In genomic region chr2:132572651-132573050, GRCm38 (mm10) we compare ENCODE assay signal across 28 mouse cellular contexts. TPM values are rescaled to one million over a fixed set of nuclear protein-coding genes. Genes with fewer than 3 reads are reported as not detected.
DNase-seq lines count a peak whose midpoint lies in the region; ATAC-seq and TF ChIP-seq lines count a peak whose summit lies in the region.
"Had no signal": no experiment of that assay in that cellular context is flagged by ENCODE, and none has a peak within 500 bp of the region (broad histone marks: within the 10 kb centered on the region; RNA-seq: fewer than 3 reads in every experiment).

No protein-coding gene starts in this region.

- peak overlapping the region; percentile 99 for H3K4me3 ChIP-seq in erythroblast, embryonic 14.5 days (replicated peaks)
- peak overlapping the region; percentile 11; the same call in 1 of the 2 replicates for H3K4me3 ChIP-seq in layer of hippocampus, adult 2 months
- H3K4me3 ChIP-seq in midbrain, embryonic 11.5 days (ENCODE audit: low read depth, low read length): no peak overlapping the region
- H3K4me3 ChIP-seq in midbrain, embryonic 13.5 days (replicated peaks): no peak overlapping the region
- H3K4me3 ChIP-seq in kidney, embryonic 16.5 days (ENCODE audit: low read length): no peak overlapping the region
- H3K4me3 ChIP-seq: embryonic facial prominence, embryonic 12.5 days; hindbrain, embryonic 10.5 days; hindbrain, embryonic 15.5 days; limb, embryonic 10.5 days; limb, embryonic 15.5 days; lung, embryonic 15.5 days; stomach, embryonic 15.5 days had no signal

- WGBS in midbrain, embryonic 11.5 days: 95% methylated on average over 3 of the region's 3 CpGs
- 97% methylated on average over 3 of the region's 3 CpGs for WGBS in midbrain, embryonic 13.5 days
- 95% methylated on average over 3 of the region's 3 CpGs for WGBS in kidney, embryonic 16.5 days

- DNase-seq in layer of hippocampus, adult 2 months (ENCODE audit: low spot score in 2 of 2): no peak
- no peak for DNase-seq in layer of hippocampus, adult 18-20 months (ENCODE audit: low spot score in 2 of 2)
- peak; percentile 73 for DNase-seq in midbrain, embryonic 11.5 days (ENCODE audit: low spot score, missing footprints)
- DNase-seq: adrenal gland, postnatal 14 days; cerebellum, adult 11 months; cerebellum, adult 9-10 months; cerebellum, postnatal 36 days; embryo, embryonic 11 days; gastrocnemius, postnatal 10 days; kidney, adult 11 months; kidney, postnatal 25 days; midbrain, embryonic 14.5 days; retina, postnatal 1 day; right cerebral cortex, postnatal 14 days had no signal

- H3K27ac ChIP-seq in layer of hippocampus, adult 2 months: peak overlapping the region; percentile 57; the same call in 1 of the 2 replicates
- H3K27ac ChIP-seq in midbrain, embryonic 11.5 days (ENCODE audit: low read depth, low read length): no peak overlapping the region
- no peak overlapping the region for H3K27ac ChIP-seq in midbrain, embryonic 13.5 days
- H3K27ac ChIP-seq in kidney, embryonic 16.5 days (ENCODE audit: low read length): no peak overlapping the region
- H3K27ac ChIP-seq: embryonic facial prominence, embryonic 12.5 days; hindbrain, embryonic 10.5 days; hindbrain, embryonic 15.5 days; limb, embryonic 10.5 days; limb, embryonic 15.5 days; lung, embryonic 15.5 days; stomach, embryonic 15.5 days had no signal

- no peak for ATAC-seq in erythroblast, adult 5-6 weeks (replicated peaks; ENCODE audit: low FRiP score, poor library complexity, severe bottlenecking)
- no peak for ATAC-seq in midbrain, embryonic 11.5 days (ENCODE audit: low FRiP score)
- no peak for ATAC-seq in midbrain, embryonic 13.5 days
- no peak for ATAC-seq in kidney, embryonic 16.5 days (ENCODE audit: low FRiP score, low TSS enrichment)
- ATAC-seq: forebrain, embryonic 16.5 days; inflammation-experienced regulatory T-cells, adult 6 months had no signal

- H3K27me3 ChIP-seq in erythroblast, embryonic 14.5 days (ENCODE audit: control insufficient read depth): no peaks in the 10 kb centered on the region
- H3K27me3 ChIP-seq in midbrain, embryonic 11.5 days (ENCODE audit: control insufficient read depth, insufficient read depth, low read length): no peaks in the 10 kb centered on the region
- H3K27me3 ChIP-seq in midbrain, embryonic 13.5 days: no peaks in the 10 kb centered on the region
- H3K27me3 ChIP-seq in kidney, embryonic 16.5 days (ENCODE audit: insufficient read depth, low read length): no peaks in the 10 kb centered on the region
- H3K27me3 ChIP-seq: embryonic facial prominence, embryonic 12.5 days; hindbrain, embryonic 15.5 days; limb, embryonic 15.5 days; lung, embryonic 15.5 days; stomach, embryonic 15.5 days had no signal

- H3K9me3 ChIP-seq in erythroblast, embryonic 14.5 days (ENCODE audit: control insufficient read depth, low read length): no peaks in the 10 kb centered on the region
- H3K9me3 ChIP-seq in midbrain, embryonic 11.5 days (ENCODE audit: control insufficient read depth, low read length): no peaks in the 10 kb centered on the region
- H3K9me3 ChIP-seq in midbrain, embryonic 13.5 days: no peaks in the 10 kb centered on the region
- no peaks in the 10 kb centered on the region for H3K9me3 ChIP-seq in kidney, embryonic 16.5 days (ENCODE audit: low read length)
- H3K9me3 ChIP-seq: embryonic facial prominence, embryonic 12.5 days; G1E; hindbrain, embryonic 10.5 days; hindbrain, embryonic 15.5 days; limb, embryonic 10.5 days; limb, embryonic 15.5 days; lung, embryonic 15.5 days; stomach, embryonic 15.5 days had no signal

- peaks cover 78% of the 10 kb centered on the region for H3K36me3 ChIP-seq in erythroblast, embryonic 14.5 days (ENCODE audit: control insufficient read depth)
- H3K36me3 ChIP-seq in midbrain, embryonic 11.5 days (ENCODE audit: control insufficient read depth, insufficient read depth, low read length): peaks cover under 1% of the 10 kb centered on the region; the same call in 1 of the 2 replicates
- H3K36me3 ChIP-seq in midbrain, embryonic 13.5 days: peaks cover 33% of the 10 kb centered on the region
- H3K36me3 ChIP-seq in kidney, embryonic 16.5 days (ENCODE audit: insufficient read depth, low read length): peaks cover 18% of the 10 kb centered on the region; the same call in 1 of the 2 replicates
- H3K36me3 ChIP-seq: stomach, embryonic 15.5 days had no signal

- H3K4me2 ChIP-seq in midbrain, embryonic 11.5 days: no peak overlapping the region
- H3K4me2 ChIP-seq in midbrain, embryonic 13.5 days (replicated peaks): no peak overlapping the region
- H3K4me2 ChIP-seq in kidney, embryonic 16.5 days (replicated peaks; ENCODE audit: low read depth, low read length): no peak overlapping the region
- H3K4me2 ChIP-seq: embryonic facial prominence, embryonic 12.5 days; hindbrain, embryonic 15.5 days; limb, embryonic 15.5 days; lung, embryonic 15.5 days; stomach, embryonic 15.5 days had no signal

- H3K9ac ChIP-seq in midbrain, embryonic 11.5 days (ENCODE audit: low read length): no peak overlapping the region
- no peak overlapping the region for H3K9ac ChIP-seq in midbrain, embryonic 13.5 days (replicated peaks)
- no peak overlapping the region for H3K9ac ChIP-seq in kidney, embryonic 16.5 days (replicated peaks; ENCODE audit: low read length)
- H3K9ac ChIP-seq: embryonic facial prominence, embryonic 12.5 days; hindbrain, embryonic 15.5 days; limb, embryonic 15.5 days; lung, embryonic 15.5 days; stomach, embryonic 15.5 days had no signal

- H3K4me1 ChIP-seq in erythroblast, embryonic 14.5 days (ENCODE audit: control insufficient read depth): peaks cover 51% of the 10 kb centered on the region
- peaks cover 9% of the 10 kb centered on the region; the same call in 1 of the 2 replicates for H3K4me1 ChIP-seq in midbrain, embryonic 11.5 days (ENCODE audit: control insufficient read depth, insufficient read depth, low read length)
- H3K4me1 ChIP-seq in midbrain, embryonic 13.5 days (replicated peaks): peaks cover 22% of the 10 kb centered on the region
- H3K4me1 ChIP-seq in kidney, embryonic 16.5 days (ENCODE audit: insufficient read depth, low read length): peaks cover 20% of the 10 kb centered on the region

- no peak for TF ChIP-seq CTCF in layer of hippocampus, adult 2 months (conservative IDR thresholded peaks at IDR 0.05)

RNA-seq across cellular contexts. Expression of gene Gpcpd1, which starts 14.9 kb away (rescaled TPM):
- 7.3 and 9.1 TPM in 2 replicates for polyA plus RNA-seq in erythroblast, embryonic 14.5 days (2012)
- 1,227 and 1,267 TPM in 2 replicates for total RNA-seq in erythroblast, adult 5-6 weeks (2015; ENCODE audit: low replicate concordance)
- total RNA-seq in erythroblast, adult 5-6 weeks (2017; ENCODE audit: low replicate concordance): 1,445 and 1,475 TPM in 2 replicates
- 10 to 100 TPM; 72.3 to 75.6 TPM for total RNA-seq in layer of hippocampus, adult 2 months (2021)
- total RNA-seq in layer of hippocampus, adult 18-20 months (2021): 10 to 100 TPM; 51.8 to 57.3 TPM
- 41.7 and 50.4 TPM in 2 replicates for polyA plus RNA-seq in midbrain, embryonic 11.5 days (2014; fragmentation: Nextera tagmentation; extraction: Ambion mirVana)
- polyA plus RNA-seq in midbrain, embryonic 13.5 days (2015; fragmentation: Nextera tagmentation; extraction: Ambion mirVana): 80.9 and 103 TPM in 2 replicates
- 25.6 and 30.8 TPM in 2 replicates for polyA plus RNA-seq in kidney, embryonic 16.5 days (2015; fragmentation: Nextera tagmentation; extraction: Ambion mirVana)

Comparison
In these comparisons a context has a peak if more than half of its experiments do, and no peak if none do; other contexts are left out.
1. H3K4me3 ChIP-seq: peak in erythroblast, embryonic 14.5 days (single experiment) and layer of hippocampus, adult 2 months (single experiment); none in midbrain, embryonic 11.5 days (single experiment), midbrain, embryonic 13.5 days (single experiment) and kidney, embryonic 16.5 days (single experiment).